Mouse (Mus musculus) left cerebral cortex, adult 2 months (tissue): ENCODE measurements around the gene Arl2bp. TPM values are rescaled to one million over a fixed set of nuclear protein-coding genes. Genes with fewer than 3 reads are reported as not detected.

Source experiments
- DNase-seq, 2 experiments: peaks; one replicate each; pipeline ENCODE4 v3.0.0; 2021 to 2022; ENCODE audit warnings: low spot score in 2 of 2, mixed read lengths in 1 of 2; ENCODE audit errors: extremely low spot score in 1 of 2
- H3K27ac ChIP-seq: fragments of 200-600 bp; 2 replicates; pipeline ENCODE4 v1.8.1; 2022
- H3K4me3 ChIP-seq: fragments of 200-600 bp; 2 replicates; pipeline ENCODE4 v1.8.1; 2022
- CTCF ChIP-seq: fragments of 200-600 bp; IDR thresholded peaks from 2 replicates; pipeline ENCODE4 v1.8.1; 2022; ENCODE audit warnings: antibody characterized with exemption, mild to moderate bottlenecking, moderate library complexity
- intact Hi-C: fragments of 180-260 bp; cut with DNase I; formaldehyde crosslinking; loops from one replicate; pipeline ENCODE4 v1.15.1; 2025
- total RNA-seq, 2 experiments: library from RNA; stranded (reverse); gene quantifications; 2 replicates each; pipeline ENCODE4 v1.2.3; 2021

Arl2bp gene
- total RNA-seq, 2 experiments from 2014 or later: 147 TPM

- intact Hi-C loops: no loop called here
These were observed 44.8 kb downstream of the Arl2bp start for GRCm38 (mm10) chr8:94711160-94711718.

DNA sequence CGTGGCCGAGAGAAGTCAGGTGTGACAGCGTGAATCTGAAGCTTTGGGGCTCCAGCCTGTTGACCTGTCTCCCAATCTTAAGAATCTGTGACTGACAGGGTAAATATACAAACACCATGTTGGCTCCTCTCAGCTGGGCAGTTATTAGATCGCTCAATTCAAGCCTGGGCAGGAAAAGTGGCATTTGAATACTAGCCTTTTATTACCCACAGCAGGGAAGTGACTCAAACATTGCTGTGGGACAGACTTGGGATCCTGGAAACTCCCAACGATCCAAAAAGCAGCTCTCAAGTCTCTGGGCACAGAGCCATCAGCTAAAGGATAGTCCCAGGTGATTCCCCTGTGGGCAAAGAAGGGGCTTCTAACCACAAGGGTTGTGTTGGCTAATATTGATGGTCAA lies 48.2 kb downstream of the Arl2bp start:
- Histone ChIP-seq H3K27ac (no peak overlapping the region), H3K4me3 (no peak overlapping the region)
- TF ChIP-seq CTCF: no peak
- no peak for DNase-seq
- intact Hi-C loops: no loop called here

More at GRCm38 (mm10) chr8:94711160-94711718, 44.8 kb downstream of the Arl2bp start:
- DNase-seq: no peak
- H3K4me3 ChIP-seq: no peak overlapping the region
- TF ChIP-seq CTCF: no peak
- no peak overlapping the region for H3K27ac ChIP-seq

- Histone ChIP-seq H3K27ac (no peak overlapping the region), H3K4me3 (no peak overlapping the region)
- DNase-seq: no peak
- TF ChIP-seq CTCF: no peak
- intact Hi-C loops: loop anchor here (5.0 kb wide), 1 partner anchor 41 kb away; no protein-coding TSS in a partner anchor
These were observed 49.5 kb downstream of the Arl2bp start for GRCm38 (mm10) chr8:94715871-94716270.

DNA sequence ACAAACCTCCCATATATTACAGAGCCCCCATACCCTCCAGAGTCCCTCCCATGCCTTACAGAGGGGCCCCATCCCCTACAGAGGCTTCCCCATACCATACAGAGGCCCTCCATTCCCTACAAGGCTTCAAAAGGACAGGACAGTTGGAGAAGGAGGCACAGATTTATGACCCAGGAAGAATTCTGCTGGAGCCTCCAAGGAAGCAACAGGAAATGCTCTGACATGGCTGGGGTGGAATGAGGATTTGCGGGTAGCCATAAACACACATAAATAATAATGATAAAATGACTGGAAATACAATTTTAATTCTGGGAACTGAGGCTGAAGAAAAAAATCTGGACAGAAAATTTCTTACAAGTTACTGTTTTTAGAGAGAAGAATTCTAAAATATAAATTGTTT lies 50.4 kb downstream of the Arl2bp start:
- TF ChIP-seq CTCF: no peak
- Histone ChIP-seq H3K4me3 (no peak overlapping the region), H3K27ac (no peak overlapping the region)
- intact Hi-C loops: loop anchor here (5.0 kb wide), 1 partner anchor 40 kb away; no protein-coding TSS in a partner anchor
- DNase-seq: no peak

Other genes with a start within 250 kb of the Arl2bp start
- gene Nlrc5, start 232.2 kb upstream of the Arl2bp start, total RNA-seq: under 1 TPM; 0.51 to 0.59 TPM
- 10 to 100 TPM; 19.9 to 26.1 TPM for gene Cpne2, start 133.6 kb upstream of the Arl2bp start, total RNA-seq
- 10 to 100 TPM; 28.1 to 32.9 TPM for gene Rspry1, start 64.7 kb upstream of the Arl2bp start, total RNA-seq
- 10 to 100 TPM; 34.8 to 38.3 TPM for gene Fam192a, start 64.6 kb upstream of the Arl2bp start, total RNA-seq
- 10 to 100 TPM; 27.3 to 30.0 TPM for gene Pllp, start 29.7 kb downstream of the Arl2bp start, total RNA-seq
- gene Ccl22, start 79.0 kb downstream of the Arl2bp start, total RNA-seq: under 1 TPM in 1 of 2 experiments, not detected in 1; 0.14 TPM
- gene Cx3cl1, start 105.4 kb downstream of the Arl2bp start, total RNA-seq: 100 to 1,000 TPM; 658 to 661 TPM
- 1 to 10 TPM; 4.6 to 7.9 TPM for gene Ccl17, start 143.9 kb downstream of the Arl2bp start, total RNA-seq
- gene Coq9, start 171.7 kb downstream of the Arl2bp start, total RNA-seq: 10 to 100 TPM; 84.5 to 89.1 TPM
- 10 to 100 TPM; 71.4 to 76.8 TPM for gene Ciapin1, start 171.8 kb downstream of the Arl2bp start, total RNA-seq
- gene Polr2c, start 190.8 kb downstream of the Arl2bp start, total RNA-seq: 10 to 100 TPM; 72.1 to 79.8 TPM
- 10 to 100 TPM; 17.6 to 19.2 TPM for gene Dok4, start 209.7 kb downstream of the Arl2bp start, total RNA-seq